Mouse (Mus musculus) ES-E14 (cell line): ENCODE measurements around the gene Disc1. TPM values are rescaled to one million over a fixed set of nuclear protein-coding genes. Genes with fewer than 3 reads are reported as not detected.

Source experiments
- DNase-seq: peaks from one replicate; pipeline ENCODE4 v3.0.0-alpha.2; 2013; ENCODE audit warnings: low read depth, low spot score
- H3K27ac ChIP-seq: 2 replicates; pipeline ENCODE4 v1.5.1; 2012; ENCODE audit warnings: low read depth, mild to moderate bottlenecking, low read length, moderate library complexity, mixed read lengths; ENCODE audit not compliant: poor library complexity, insufficient read depth, severe bottlenecking
- H3K36me3 ChIP-seq: 2 replicates; pipeline ENCODE4 v1.6.1; 2012; ENCODE audit warnings: mild to moderate bottlenecking, low read length, moderate library complexity, mixed read lengths; ENCODE audit not compliant: control insufficient read depth, poor library complexity, insufficient read depth, severe bottlenecking
- H3K4me1 ChIP-seq, 2 experiments: fragments of 150-350 bp in 1 of 2; sonication (generic) in 1 of 2; 2 replicates each; pipeline ENCODE4 v1.6.1; 2012; ENCODE audit warnings: low read length in 2 of 2, mild to moderate bottlenecking in 1 of 2, mixed read lengths in 1 of 2; ENCODE audit not compliant: control insufficient read depth in 2 of 2, insufficient read depth in 2 of 2, poor library complexity in 1 of 2
- H3K4me3 ChIP-seq, 2 experiments: fragments of 150-350 bp in 1 of 2; sonication (generic) in 1 of 2; 2 replicates each; pipeline ENCODE4 v1.5.1; 2012; ENCODE audit warnings: low read length in 2 of 2, low read depth in 1 of 2, mild to moderate bottlenecking in 1 of 2, mixed read lengths in 1 of 2; ENCODE audit not compliant: insufficient read depth in 1 of 2, poor library complexity in 1 of 2, severe bottlenecking in 1 of 2
- H3K9ac ChIP-seq: 2 replicates; pipeline ENCODE4 v1.6.1; 2012; ENCODE audit warnings: low read depth, mild to moderate bottlenecking, low read length, mixed read lengths; ENCODE audit not compliant: poor library complexity, insufficient read depth, severe bottlenecking
- H3K9me3 ChIP-seq: fragments of 150-350 bp; sonication (generic); 2 replicates; pipeline ENCODE4 v1.6.1; 2012; ENCODE audit warnings: low read depth, mild to moderate bottlenecking, low read length; ENCODE audit not compliant: control insufficient read depth, insufficient read depth
- CHD2 ChIP-seq: IDR thresholded peaks from 2 replicates; pipeline ENCODE4 v1.6.1; 2014; ENCODE audit warnings: mild to moderate bottlenecking, low read depth, low read length, inconsistent platforms
- HCFC1 ChIP-seq: IDR thresholded peaks from 2 replicates; pipeline ENCODE4 v1.6.1; 2012; ENCODE audit warnings: low read length, inconsistent platforms, borderline replicate concordance; ENCODE audit not compliant: insufficient read depth
- MAFK ChIP-seq: IDR thresholded peaks from 2 replicates; pipeline ENCODE4 v1.6.1; 2014; ENCODE audit warnings: mild to moderate bottlenecking, low read depth, low read length, inconsistent platforms; ENCODE audit not compliant: insufficient read depth
- ZC3H11A ChIP-seq: IDR thresholded peaks from 2 replicates; pipeline ENCODE4 v1.6.1; 2012; ENCODE audit warnings: low read depth, mild to moderate bottlenecking, inconsistent platforms, low read length, borderline replicate concordance
- ZNF384 ChIP-seq: IDR thresholded peaks from 2 replicates; pipeline ENCODE4 v1.6.1; 2012; ENCODE audit warnings: low read depth, low read length, inconsistent platforms
- in situ Hi-C, 2 experiments: fragments of 600-800 bp; cut with MboI; formaldehyde crosslinking; loops; one replicate each; pipeline ENCODE4 v1.15.1; 2025; ENCODE audit warnings: low sequenced_read_pairs in 2 of 2, inconsistent platforms in 1 of 2; ENCODE audit not compliant: unreplicated experiment in 2 of 2
- total RNA-seq: library from RNA; depleted of rRNA; stranded (reverse); fragments of 300-350 nt; gene quantifications from 2 replicates; pipeline ENCODE4 v1.2.3, GENCODE M21; 2012

Disc1 gene
- total RNA-seq, 1 experiment: 2.7 TPM

DNA sequence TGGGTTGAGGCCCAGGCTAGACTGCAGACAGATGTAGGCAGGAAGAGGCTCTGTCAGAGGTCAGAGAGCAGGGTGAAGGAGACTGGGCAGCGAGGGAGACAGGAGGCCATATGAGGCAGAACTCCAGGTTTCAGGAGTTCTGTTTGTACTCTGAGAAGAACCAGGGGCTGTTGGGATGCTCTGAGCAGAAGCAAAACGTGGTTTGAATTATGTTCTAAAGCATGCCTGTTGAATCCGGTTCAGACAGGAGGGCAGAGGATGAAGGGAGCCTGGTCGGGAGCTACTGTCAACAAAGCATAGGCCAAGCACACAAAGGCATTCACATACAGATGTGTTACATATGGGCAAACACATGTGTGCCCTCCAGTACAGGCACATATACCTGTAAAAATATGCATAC is 230.9 kb downstream of the Disc1 start:
- Histone ChIP-seq H3K9me3 (no peaks in the 10 kb centered on the region), H3K36me3 (no peaks in the 10 kb centered on the region), H3K4me3 (no peak overlapping the region), H3K27ac (no peak overlapping the region), H3K4me1 (no peaks in the 10 kb centered on the region), H3K9ac (no peak overlapping the region)
- in situ Hi-C loops: no loop called here
- TF ChIP-seq ZC3H11A: no peak
- DNase-seq: no peak

- Histone ChIP-seq H3K9ac (no peak overlapping the region), H3K36me3 (no peaks in the 10 kb centered on the region), H3K27ac (no peak overlapping the region), H3K4me1 (no peaks in the 10 kb centered on the region), H3K4me3 (no peak overlapping the region), H3K9me3 (no peaks in the 10 kb centered on the region)
- TF ChIP-seq HCFC1: no peak
- TF ChIP-seq ZNF384: no peak
- TF ChIP-seq MAFK: no peak
- TF ChIP-seq CHD2: no peak
- no peak for TF ChIP-seq ZC3H11A
- DNase-seq: no peak
- in situ Hi-C loops: no loop called here
These were observed 231.4 kb downstream of the Disc1 start for GRCm38 (mm10) chr8:125285391-125285790.

DNA sequence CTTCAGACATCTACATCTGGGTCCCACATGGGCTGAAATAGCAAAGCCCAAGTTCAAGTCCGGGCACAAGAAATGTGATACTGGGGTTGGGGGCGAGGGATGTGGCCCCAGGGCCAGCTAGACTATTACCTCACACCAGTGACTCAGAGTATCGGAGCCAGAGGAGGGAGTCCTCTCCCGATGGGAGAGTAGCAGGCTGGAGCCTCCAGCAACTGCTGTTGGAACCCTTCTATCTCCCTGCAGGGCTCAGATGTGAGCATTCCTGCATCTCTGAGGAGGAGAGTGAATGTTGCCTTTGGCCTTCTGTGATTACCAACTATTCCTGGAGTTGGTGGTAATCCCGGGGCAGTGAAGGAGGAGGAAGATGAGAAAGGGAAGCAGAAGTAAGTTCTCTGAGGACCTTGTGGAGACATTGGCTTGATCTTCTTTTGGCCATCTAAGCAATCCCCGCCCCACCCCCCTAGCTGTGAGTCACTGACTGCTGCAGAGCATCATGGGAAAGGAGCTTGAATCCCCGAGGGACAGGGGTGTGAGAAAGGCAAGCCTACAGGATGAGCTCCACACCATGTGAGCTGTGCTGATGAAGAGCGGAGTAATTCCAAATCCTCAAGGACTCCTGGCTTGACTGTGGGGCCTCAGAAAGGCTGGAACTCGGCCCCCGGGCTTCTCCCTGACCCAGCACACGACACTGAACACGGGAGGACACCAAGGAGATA is 232.1 kb downstream of the Disc1 start:
- Histone ChIP-seq H3K36me3 (no peaks in the 10 kb centered on the region), H3K9ac (no peak overlapping the region), H3K4me1 (no peaks in the 10 kb centered on the region), H3K27ac (no peak overlapping the region), H3K4me3 (no peak overlapping the region), H3K9me3 (no peaks in the 10 kb centered on the region)
- TF ChIP-seq CHD2: no peak
- TF ChIP-seq ZC3H11A: no peak
- no peak for TF ChIP-seq MAFK
- no peak for TF ChIP-seq ZNF384
- no peak for TF ChIP-seq HCFC1
- in situ Hi-C loops: no loop called here
- no peak for DNase-seq

DNA sequence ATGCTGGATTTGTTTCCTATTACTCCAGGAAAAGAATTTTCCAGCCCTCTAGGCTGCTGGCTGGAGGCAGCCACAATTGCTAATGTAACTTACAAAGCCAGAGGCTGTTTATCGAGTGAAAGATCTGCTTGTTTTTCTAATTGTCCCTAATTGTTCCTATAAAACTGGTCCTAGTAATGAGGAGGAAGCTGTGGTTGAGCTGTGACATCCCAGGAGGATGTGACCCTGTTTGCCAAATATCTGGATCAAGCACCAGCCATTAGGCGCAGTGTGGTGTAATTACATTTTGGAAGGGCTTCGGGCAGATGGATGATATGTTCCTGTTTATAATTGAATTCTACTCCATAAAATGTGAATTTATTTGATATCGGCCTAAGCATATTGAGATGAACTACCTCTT is 233.3 kb downstream of the Disc1 start:
- no peak overlapping the region for H3K4me3 ChIP-seq
- H3K36me3 ChIP-seq: no peaks in the 10 kb centered on the region
- DNase-seq: no peak
- H3K4me1 ChIP-seq: no peaks in the 10 kb centered on the region
- H3K9me3 ChIP-seq: no peaks in the 10 kb centered on the region
- in situ Hi-C loops: no loop called here
- no peak overlapping the region for H3K27ac ChIP-seq
- no peak overlapping the region for H3K9ac ChIP-seq
- TF ChIP-seq ZC3H11A: no peak
- TF ChIP-seq CHD2: no peak
- no peak for TF ChIP-seq HCFC1
- no peak for TF ChIP-seq MAFK
- no peak for TF ChIP-seq ZNF384

- no peak for TF ChIP-seq CHD2
- TF ChIP-seq ZNF384: no peak
- Histone ChIP-seq H3K4me1 (no peaks in the 10 kb centered on the region), H3K9ac (no peak overlapping the region), H3K9me3 (no peaks in the 10 kb centered on the region), H3K4me3 (no peak overlapping the region), H3K27ac (no peak overlapping the region), H3K36me3 (no peaks in the 10 kb centered on the region)
- DNase-seq: no peak
- in situ Hi-C loops: no loop called here
These were observed 233.9 kb downstream of the Disc1 start for GRCm38 (mm10) chr8:125287841-125288341.
